Mouse (Mus musculus): ENCODE results near the gene Vwa5b1.

DNA sequence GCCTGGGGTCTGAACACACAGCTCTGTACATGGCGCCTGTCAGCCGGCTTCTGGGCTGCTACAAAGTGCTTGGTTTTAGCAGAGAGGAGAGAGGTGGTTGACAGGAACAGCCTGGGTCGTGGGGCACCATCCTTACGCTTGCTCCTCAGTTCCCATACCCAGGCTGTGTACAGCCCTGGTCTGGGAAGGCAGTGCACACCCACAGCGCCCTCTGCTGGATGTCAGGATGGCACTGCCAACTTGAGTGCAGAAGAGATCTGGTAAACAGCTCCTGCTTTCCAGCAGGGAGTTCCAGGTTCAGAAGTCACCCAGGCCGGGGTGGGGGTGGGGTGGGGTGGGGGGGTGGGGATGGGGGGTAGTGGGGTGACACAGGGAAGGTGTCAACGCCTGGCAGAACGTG is 73.7 kb downstream of the Vwa5b1 start:
- TF ChIP-seq CTCF (IDR thresholded peaks at IDR 0.05; ENCODE audit: borderline replicate concordance, extremely low read depth, insufficient read depth, insufficient read length) (peak; percentile 98), POLR2A (IDR thresholded peaks at IDR 0.05; ENCODE audit: borderline replicate concordance, extremely low read depth, insufficient read depth, insufficient read length, poor library complexity, severe bottlenecking) (no peak)

Measured in brain, embryonic 14.5 days (tissue).